Mouse (Mus musculus) skeletal muscle tissue, postnatal 0 days (tissue): ENCODE results near the gene Gm11627. TPM values are rescaled to one million over a fixed set of nuclear protein-coding genes. Genes with fewer than 3 reads are reported as not detected.

Experiments
- polyA plus RNA-seq: library from polyadenylated mRNA; unstranded; fragments of >200 nt; fragmentation: Nextera tagmentation; extraction: Ambion mirVana; gene quantifications from 2 replicates; pipeline ENCODE4 v1.2.1, GENCODE M21; 2015

The Gm11627 gene
- polyA plus RNA-seq, result 5.1 and 7.4 TPM in 2 replicates

GRCm38 (mm10) chr11:102579165-102580033 lies at the start of gene Gm11627:
Gene Gm11627 (minus strand): TSS chr11:102579461.

GRCm38 (mm10) chr11:102604010-102604584 lies 24.8 kb upstream of the Gm11627 start, which contains the start of gene Fzd2:
Gene Fzd2 (plus strand): TSS chr11:102604396.

GRCm38 (mm10) chr11:102556031-102556715 lies 23.1 kb downstream of the Gm11627 start, which contains the start of gene Gpatch8:
Gene Gpatch8 (minus strand): TSS chr11:102556392.

Other genes starting within 250 kb of the Gm11627 start
- gene Slc4a1, start 213.3 kb downstream of the Gm11627 start, polyA plus RNA-seq, result 1.1 TPM in 2 replicates
- gene Rundc3a, start 186.1 kb downstream of the Gm11627 start, polyA plus RNA-seq, result 1.3 TPM in 2 replicates
- gene Slc25a39, start 171.5 kb downstream of the Gm11627 start, polyA plus RNA-seq, result 102 and 117 TPM in 2 replicates
- 149 and 170 TPM in 2 replicates for gene Grn, start 149.1 kb downstream of the Gm11627 start, polyA plus RNA-seq
- gene Fam171a2, start 131.8 kb downstream of the Gm11627 start, polyA plus RNA-seq, result 4.9 and 7.7 TPM in 2 replicates
- 7.5 and 8.0 TPM in 2 replicates for gene Itga2b, start 109.3 kb downstream of the Gm11627 start, polyA plus RNA-seq
- 28.1 and 28.8 TPM in 2 replicates for gene Gpatch8, start 23.1 kb downstream of the Gm11627 start, polyA plus RNA-seq
- gene Fzd2, start 24.9 kb upstream of the Gm11627 start, polyA plus RNA-seq, result 10.1 and 12.3 TPM in 2 replicates
- 0.28 and 0.71 TPM in 2 replicates for gene Meioc, start 84.3 kb upstream of the Gm11627 start, polyA plus RNA-seq
- gene Ccdc43, start 118.3 kb upstream of the Gm11627 start, polyA plus RNA-seq, result 83.0 and 84.0 TPM in 2 replicates
- 1.1 and 1.5 TPM in 2 replicates for gene Adam11, start 182.0 kb upstream of the Gm11627 start, polyA plus RNA-seq
- gene Gjc1, start 240.2 kb upstream of the Gm11627 start, polyA plus RNA-seq, result 22.0 and 24.4 TPM in 2 replicates